Mouse (Mus musculus): ENCODE results near the gene Fen1.

Fen1 gene

DNA sequence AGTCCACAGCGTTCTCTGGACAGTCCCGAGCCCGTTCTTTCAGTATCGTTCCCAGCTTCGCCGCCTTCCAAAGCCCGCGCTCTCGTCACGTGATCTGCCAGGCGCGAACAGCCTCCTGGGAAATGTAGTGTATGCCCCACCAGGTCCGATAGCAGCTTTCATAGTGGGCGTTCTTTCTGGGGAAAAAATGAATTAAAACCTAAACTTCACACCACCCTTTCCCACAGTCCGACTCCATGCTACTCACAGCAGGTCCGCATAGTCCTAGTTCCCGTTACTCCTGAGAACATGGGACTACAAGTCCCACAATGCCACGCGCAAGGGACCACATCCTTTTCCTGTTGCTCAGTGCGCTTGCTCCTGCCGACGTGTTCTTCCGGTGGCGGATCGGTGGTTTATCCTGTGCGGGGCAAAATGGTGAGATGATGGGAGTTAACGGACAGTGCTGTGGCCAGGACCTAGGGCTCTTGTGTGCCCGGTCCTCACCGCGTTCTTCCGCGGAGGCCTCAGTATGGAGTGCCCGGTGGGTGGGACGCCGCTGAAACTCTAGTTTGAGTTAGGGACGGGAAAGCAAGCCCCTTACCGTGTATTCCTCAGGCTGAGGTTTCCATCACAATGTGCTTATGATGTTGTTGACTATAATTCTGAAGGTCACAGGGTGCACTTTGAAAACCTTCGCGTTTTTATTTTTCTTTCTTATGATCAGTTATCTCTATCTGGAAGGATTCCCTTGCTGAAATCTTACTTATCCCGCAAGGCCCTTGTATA, at the start of gene Fen1, which contains the start of gene Tmem258:
Fen1 (minus strand) TSS at position 322 of the 768 bp plus-strand sequence.
Tmem258 (plus strand) TSS at position 167 of the 768 bp plus-strand sequence.
- in situ Hi-C loops (cut with MboI, MseI), result no loop called here

DNA sequence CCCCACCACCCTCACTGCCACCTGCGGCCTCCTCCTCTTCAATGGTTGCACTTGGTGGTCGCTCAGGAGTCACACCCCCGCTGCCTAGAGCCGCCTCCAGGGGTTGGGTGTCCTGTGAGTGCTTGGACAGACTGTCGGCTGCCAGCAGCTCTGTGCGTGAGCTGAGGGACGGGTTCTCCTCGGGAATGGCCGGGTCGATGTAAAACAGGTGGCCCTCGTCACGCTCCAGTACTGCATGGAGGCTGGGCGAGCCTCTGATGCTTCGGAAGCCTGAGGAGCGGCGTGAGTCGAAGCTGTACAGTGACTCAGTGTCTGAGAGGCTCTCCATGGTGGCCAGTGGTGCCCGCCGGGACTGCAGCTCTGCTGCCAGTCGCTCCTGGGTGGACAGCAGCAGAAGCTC, 44.2 kb upstream of the Fen1 start:
- in situ Hi-C loops (cut with MboI, MseI), result no loop called here

DNA sequence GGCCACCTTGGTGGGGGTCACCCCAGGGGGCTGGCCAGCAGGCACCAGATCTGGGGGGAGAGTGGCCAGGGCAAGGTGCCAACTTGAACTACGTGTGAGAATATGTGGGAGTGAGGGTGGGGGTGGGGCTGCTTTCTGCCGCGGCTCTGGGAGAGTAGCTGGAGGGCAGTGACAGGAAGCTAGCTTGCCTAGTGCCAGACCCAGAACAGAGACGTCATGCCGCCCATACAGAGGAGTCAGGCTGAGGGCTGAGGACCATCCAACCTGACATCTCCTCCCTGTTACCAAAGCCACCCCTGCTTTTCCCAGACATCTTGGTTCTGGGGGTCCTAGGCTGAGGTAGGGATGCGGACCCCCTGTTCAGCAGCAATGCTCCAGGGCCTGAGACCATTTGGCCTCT, 43.2 kb upstream of the Fen1 start:
- in situ Hi-C loops (cut with MboI, MseI), result no loop called here

DNA sequence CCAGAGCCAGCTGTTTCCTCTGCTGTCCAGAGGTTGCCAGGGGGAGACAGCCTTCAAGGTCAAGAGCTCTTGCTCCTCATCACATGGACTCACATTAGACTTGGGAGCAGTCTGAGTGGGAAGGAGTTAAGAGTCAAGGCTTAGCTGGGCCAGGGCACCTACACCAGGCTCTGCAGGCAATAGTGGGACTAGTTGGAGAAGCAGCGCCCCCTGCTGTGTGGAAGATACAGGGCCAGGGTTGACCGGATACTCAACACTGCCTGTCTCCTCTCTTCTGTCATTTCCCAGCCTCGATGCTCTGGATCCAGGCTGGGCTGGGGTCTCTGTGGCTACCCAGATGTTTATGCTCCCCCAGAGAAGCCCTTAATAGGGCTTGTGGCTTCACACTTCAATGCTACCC, 40.2 kb upstream of the Fen1 start:
- in situ Hi-C loops (cut with MboI, MseI), result no loop called here

GRCm38 (mm10) chr19:10242916-10243315, 38.9 kb upstream of the Fen1 start:
- in situ Hi-C loops (cut with MboI, MseI), result no loop called here

DNA sequence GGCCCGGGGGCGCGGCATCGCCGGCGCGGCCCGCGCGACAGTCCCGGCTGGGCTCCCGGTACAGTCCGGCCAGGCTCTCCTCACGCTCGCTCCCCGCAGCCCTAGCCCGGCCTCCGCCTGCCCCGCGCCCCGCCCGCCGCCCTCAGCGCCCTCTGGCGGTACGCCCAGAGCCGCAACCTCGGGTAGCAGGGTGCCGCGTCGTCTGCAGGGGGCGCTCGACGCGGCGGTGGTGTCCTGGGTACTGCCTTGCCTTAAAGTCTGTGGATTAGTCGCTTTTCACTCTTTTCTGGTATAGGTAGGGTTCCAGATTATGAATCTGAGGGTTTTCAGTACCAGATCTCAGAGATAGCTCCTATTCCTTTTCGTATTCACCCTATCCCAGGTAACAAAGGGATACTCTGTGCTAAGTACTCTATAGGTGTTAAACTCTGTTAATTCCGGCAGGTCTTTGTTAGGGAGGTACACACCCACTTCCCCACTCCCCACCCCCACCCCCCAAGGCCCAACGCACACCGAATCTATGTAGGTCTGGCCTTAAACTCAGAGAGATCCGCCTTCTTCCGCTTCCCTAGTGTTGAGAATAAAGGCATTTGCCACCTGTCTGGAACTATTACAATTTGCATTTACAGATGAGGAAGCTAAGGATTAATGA, 36.8 kb upstream of the Fen1 start, which contains the start of gene Myrf:
Myrf (minus strand) TSS at position 95 of the 652 bp plus-strand sequence.
- in situ Hi-C loops (cut with MboI, MseI), result no loop called here

DNA sequence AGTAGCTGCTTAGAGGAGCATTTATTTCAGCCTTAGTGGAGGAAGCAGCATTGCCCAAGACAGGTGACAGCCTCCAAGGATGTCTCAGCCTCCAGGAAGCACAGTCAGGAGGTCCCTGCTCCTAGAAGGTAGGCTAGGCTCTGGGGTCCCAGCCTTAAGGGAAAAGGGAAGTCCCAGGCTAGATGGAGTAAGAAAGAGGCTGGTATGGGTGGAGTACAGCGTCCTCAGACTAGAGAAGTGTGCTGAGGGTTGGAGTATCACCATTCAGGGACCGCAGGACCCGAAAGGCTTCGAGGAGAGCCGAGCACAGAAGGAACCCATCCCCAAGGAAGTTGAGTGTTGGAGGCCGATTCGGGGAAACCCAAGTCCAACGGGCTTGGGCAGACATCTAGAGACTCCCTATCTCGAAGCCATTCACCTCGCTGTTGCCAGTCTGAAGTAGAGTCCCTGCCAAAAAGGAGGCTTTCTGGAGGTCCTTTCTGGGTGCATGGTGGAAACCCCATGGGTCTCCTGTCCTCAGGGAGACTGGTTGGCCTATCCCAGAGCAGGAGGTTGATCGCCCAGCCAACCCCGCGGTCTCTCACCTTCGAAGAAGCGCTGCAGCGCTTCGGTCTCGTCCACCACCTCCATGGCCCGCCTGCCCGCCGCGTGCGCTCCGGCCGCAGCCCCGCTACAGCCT, 36.1 kb upstream of the Fen1 start:
- in situ Hi-C loops (cut with MboI, MseI), result no loop called here

- in situ Hi-C loops (cut with MboI, MseI), result no loop called here
Observed at GRCm38 (mm10) chr19:10239419-10239818, 35.5 kb upstream of the Fen1 start.

- in situ Hi-C loops (cut with MboI, MseI), result no loop called here
Observed at GRCm38 (mm10) chr19:10238477-10238876, 34.5 kb upstream of the Fen1 start.

- in situ Hi-C loops (cut with MboI, MseI), result no loop called here
Observed at GRCm38 (mm10) chr19:10235784-10236565, 32.0 kb upstream of the Fen1 start.

DNA sequence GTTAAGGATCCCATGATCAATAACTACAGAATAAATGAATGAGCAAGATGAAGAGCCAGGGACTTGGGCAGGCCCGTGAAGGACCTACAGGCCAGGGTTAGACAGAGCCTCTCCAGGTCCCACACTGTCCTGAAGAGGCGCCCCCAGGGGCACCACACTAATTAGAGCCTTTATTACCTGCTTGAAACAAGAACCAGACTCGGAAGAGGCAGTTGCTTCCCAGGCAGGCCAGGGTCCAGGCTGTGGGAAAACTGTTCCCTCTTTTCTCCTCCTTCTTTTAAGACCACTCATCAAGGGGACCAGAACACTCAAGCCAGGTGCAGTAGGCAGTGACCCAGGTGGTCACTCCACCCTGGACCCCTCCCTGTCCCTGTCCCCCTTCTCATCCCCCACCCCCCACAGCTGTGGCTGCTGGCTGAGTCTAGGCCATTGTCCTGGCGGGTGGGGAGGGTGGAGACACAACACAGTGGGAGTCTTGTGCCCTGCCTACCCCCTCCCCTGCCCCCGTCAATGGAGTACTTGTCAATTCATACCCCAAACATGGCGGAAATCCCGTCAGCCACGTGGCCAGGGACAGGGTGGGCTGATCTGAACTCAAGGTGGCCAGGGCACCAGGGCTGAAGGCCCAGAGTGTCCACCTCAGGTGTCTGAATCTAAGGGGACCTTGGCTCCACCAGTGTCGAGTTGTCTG, 28.5 kb upstream of the Fen1 start:
- in situ Hi-C loops (cut with MboI, MseI), result no loop called here

- in situ Hi-C loops (cut with MboI, MseI), result no loop called here
Observed at GRCm38 (mm10) chr19:10231871-10232270, 27.9 kb upstream of the Fen1 start.

GRCm38 (mm10) chr19:10231016-10231415, 27.0 kb upstream of the Fen1 start:
- in situ Hi-C loops (cut with MboI, MseI), result no loop called here

- in situ Hi-C loops (cut with MboI, MseI), result no loop called here
Observed at GRCm38 (mm10) chr19:10225767-10226166, 21.8 kb upstream of the Fen1 start.

GRCm38 (mm10) chr19:10224637-10225453, 20.9 kb upstream of the Fen1 start:
- in situ Hi-C loops (cut with MboI, MseI), result no loop called here

- in situ Hi-C loops (cut with MboI, MseI), result no loop called here
Observed at GRCm38 (mm10) chr19:10223561-10223960, 19.6 kb upstream of the Fen1 start.

- in situ Hi-C loops (cut with MboI, MseI), result no loop called here
Observed at GRCm38 (mm10) chr19:10222656-10223055, 18.7 kb upstream of the Fen1 start.

DNA sequence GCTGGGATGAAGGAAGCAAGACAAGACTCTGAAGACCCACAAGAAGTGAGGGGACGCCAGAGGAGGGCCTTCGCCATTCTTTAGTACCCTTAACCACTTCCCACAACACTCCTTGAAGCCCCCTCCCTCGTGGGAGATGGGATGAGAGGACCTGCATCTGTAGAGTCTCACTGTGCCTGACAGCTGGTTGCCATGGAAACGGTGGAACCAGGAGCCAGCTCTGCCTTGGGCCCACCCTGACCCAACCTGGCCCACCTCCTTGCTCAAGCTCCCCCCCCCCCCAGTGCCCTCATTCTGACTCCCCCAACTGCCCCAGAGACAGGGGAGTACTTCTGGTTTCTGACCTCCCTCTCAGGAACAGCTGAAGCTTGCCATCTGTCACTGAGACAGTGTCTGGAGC, 17.6 kb upstream of the Fen1 start:
- in situ Hi-C loops (cut with MboI, MseI), result no loop called here

DNA sequence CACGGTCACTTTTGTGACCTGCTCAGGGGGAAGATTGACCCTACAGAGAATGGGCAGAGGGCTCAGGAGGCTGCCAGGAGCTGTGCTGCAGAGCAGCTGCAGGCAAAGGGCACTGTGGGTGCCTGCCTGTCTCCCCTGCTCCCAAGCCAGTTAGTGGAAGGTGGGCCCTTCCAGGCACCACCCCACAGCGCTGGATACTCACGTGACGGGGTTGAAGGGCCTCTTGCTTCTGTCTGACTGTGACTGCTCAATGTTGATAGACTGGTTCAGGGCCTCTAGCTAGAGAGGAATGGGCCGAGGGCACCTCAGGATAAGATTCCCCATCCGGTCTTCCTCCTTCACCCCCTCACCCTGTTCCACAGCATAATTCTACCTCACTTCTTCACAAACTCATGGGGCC, 15.6 kb upstream of the Fen1 start:
- in situ Hi-C loops (cut with MboI, MseI), result no loop called here

- in situ Hi-C loops (cut with MboI, MseI), result no loop called here
Observed at GRCm38 (mm10) chr19:10219108-10219507, 15.1 kb upstream of the Fen1 start.
